Mouse (Mus musculus) frontal cortex, adult (tissue): ENCODE results near the gene Slc2a13.

Source experiments
- ATAC-seq: cut with Nextera tagmentation; 2 replicates; pipeline ENCODE4 v1.9.2; 2017; ENCODE audit warnings: mild to moderate bottlenecking, moderate library complexity, mixed read lengths; ENCODE audit not compliant: low TSS enrichment

Slc2a13 gene

GRCm38 (mm10) chr15:91279571-91279970 lies 293.5 kb downstream of the Slc2a13 start:
- no peak for ATAC-seq

GRCm38 (mm10) chr15:91275961-91276360 lies 297.1 kb downstream of the Slc2a13 start:
- ATAC-seq, result no peak

- no peak for ATAC-seq
Measured at GRCm38 (mm10) chr15:91268532-91268931, 304.5 kb downstream of the Slc2a13 start.

- ATAC-seq, result no peak
Measured at GRCm38 (mm10) chr15:91263926-91264325, 309.1 kb downstream of the Slc2a13 start.

- ATAC-seq, result peak; percentile 55; the same call in 1 of the 2 replicates
Measured at GRCm38 (mm10) chr15:91260578-91260977, 312.5 kb downstream of the Slc2a13 start.

- no peak for ATAC-seq
Measured at GRCm38 (mm10) chr15:91257140-91257539, 315.9 kb downstream of the Slc2a13 start.

GRCm38 (mm10) chr15:91255308-91255707 lies 317.8 kb downstream of the Slc2a13 start:
- no peak for ATAC-seq

- ATAC-seq, result no peak
Measured at GRCm38 (mm10) chr15:91252956-91253355, 320.1 kb downstream of the Slc2a13 start.

GRCm38 (mm10) chr15:91251544-91252408 lies 321.3 kb downstream of the Slc2a13 start:
- no peak for ATAC-seq

GRCm38 (mm10) chr15:91250815-91251214 lies 322.2 kb downstream of the Slc2a13 start:
- no peak for ATAC-seq

- ATAC-seq, result no peak
Measured at GRCm38 (mm10) chr15:91240683-91241335, 332.3 kb downstream of the Slc2a13 start.

- no peak for ATAC-seq
Measured at GRCm38 (mm10) chr15:91237294-91237693, 335.8 kb downstream of the Slc2a13 start.
